Mouse (Mus musculus) hindbrain, postnatal 0 days (tissue): Measurements from ENCODE around the gene Myo3b. TPM values are rescaled to one million over a fixed set of nuclear protein-coding genes. Genes with fewer than 3 reads are reported as not detected.
A peak's percentile ranks its signal among the peaks of the same experiment; 100 is the strongest.

Experiments
- ATAC-seq: fragments of 200-750 bp; cut with Nextera tagmentation; 2 replicates; pipeline ENCODE4 v1.8.0; 2017; ENCODE audit warnings: mild to moderate bottlenecking, moderate TSS enrichment, moderate library complexity
- DNase-seq: peaks from one replicate; pipeline ENCODE4 v3.0.0-alpha.2; 2015; ENCODE audit warnings: low spot score
- H3K27ac ChIP-seq: fragments of 300-500 bp; sonication (generic); 2 replicates; pipeline ENCODE4 v1.5.1; 2014; ENCODE audit warnings: mild to moderate bottlenecking
- H3K27me3 ChIP-seq: fragments of 300-500 bp; sonication (generic); 2 replicates; pipeline ENCODE4 v1.6.1; 2014; ENCODE audit warnings: low read length, mixed read lengths; ENCODE audit not compliant: insufficient read depth
- H3K36me3 ChIP-seq: fragments of 300-500 bp; sonication (generic); 2 replicates; pipeline ENCODE4 v1.6.1; 2014; ENCODE audit warnings: low read length, mixed read lengths; ENCODE audit not compliant: insufficient read depth
- H3K4me1 ChIP-seq: fragments of 300-500 bp; sonication (generic); 2 replicates; pipeline ENCODE4 v1.6.1; 2014; ENCODE audit warnings: antibody characterized with exemption, low read length, mixed read lengths; ENCODE audit not compliant: insufficient read depth
- H3K4me2 ChIP-seq: fragments of 300-500 bp; sonication (generic); 2 replicates; pipeline ENCODE4 v1.6.1; 2014; ENCODE audit warnings: low read depth, mild to moderate bottlenecking, low read length, moderate library complexity, mixed read lengths
- H3K4me3 ChIP-seq: fragments of 300-500 bp; sonication (generic); 2 replicates; pipeline ENCODE4 v1.5.1; 2014; ENCODE audit warnings: low read length
- H3K9ac ChIP-seq: fragments of 300-500 bp; sonication (generic); replicated peaks from 2 replicates; pipeline ENCODE4 v1.6.1; 2014; ENCODE audit warnings: mild to moderate bottlenecking, low read length, moderate library complexity, mixed read lengths
- H3K9me3 ChIP-seq: fragments of 300-500 bp; sonication (generic); 2 replicates; pipeline ENCODE4 v1.6.1; 2016; ENCODE audit warnings: low read length, mixed read lengths
- CTCF ChIP-seq: IDR thresholded peaks from 2 replicates; pipeline ENCODE4 v1.5.1; 2016; ENCODE audit warnings: antibody characterized with exemption, control low read depth, low read depth
- WGBS: fragments of 180-500 bp; shearing (Covaris S2); extraction: QIAGEN DNeasy Blood & Tissue Kit; methylation state at CpG from one replicate; pipeline ENCODE4 v1.1.7; 2014; 5-methylcytosine and 5-hydroxymethylcytosine counted together
- polyA plus RNA-seq: library from polyadenylated mRNA; unstranded; fragments of >200 nt; fragmentation: Nextera tagmentation; extraction: Ambion mirVana; gene quantifications from 2 replicates; pipeline ENCODE4 v1.2.1, GENCODE M21; 2015
- total RNA-seq: library from RNA; depleted of rRNA; stranded (reverse); fragments of >200 nt; gene quantifications from 2 replicates; pipeline ENCODE4 v1.2.3, GENCODE M21; 2014

Gene Myo3b
- total and polyA plus RNA-seq, 2 experiments from 2014 or later, result 0.16 to 0.47 TPM

DNA sequence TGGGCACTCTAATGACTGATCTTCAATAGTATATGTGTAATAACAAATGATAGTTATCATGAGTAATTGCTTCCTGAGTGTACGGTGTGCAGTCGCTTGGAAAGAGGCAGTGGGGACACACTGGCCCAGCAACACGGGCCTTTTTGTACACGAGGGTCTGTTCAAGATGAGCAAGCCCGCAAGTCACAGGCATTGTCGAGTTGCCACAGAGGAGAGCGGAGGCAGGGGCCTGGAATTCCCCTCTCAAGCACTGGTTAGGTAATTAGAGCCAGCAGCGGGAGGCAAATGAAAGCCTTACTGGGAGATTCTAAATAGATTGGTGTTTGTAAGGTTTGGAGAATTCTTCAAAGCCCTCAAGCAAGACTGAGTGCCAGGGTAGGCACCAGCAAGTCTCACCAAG lies 120.6 kb downstream of the Myo3b start:
- Histone ChIP-seq H3K4me1 (no peaks in the 10 kb centered on the region), H3K4me2 (no peak overlapping the region), H3K9me3 (no peaks in the 10 kb centered on the region), H3K9ac (no peak overlapping the region), H3K27me3 (no peaks in the 10 kb centered on the region), H3K36me3 (no peaks in the 10 kb centered on the region), H3K4me3 (no peak overlapping the region), H3K27ac (no peak overlapping the region)
- 36% methylated on average over 8 of the region's 8 CpGs for WGBS
- no peak for ATAC-seq
- no peak for TF ChIP-seq CTCF
- DNase-seq, result peak; percentile 16

GRCm38 (mm10) chr2:70166231-70166630 lies 127.3 kb downstream of the Myo3b start:
- Histone ChIP-seq H3K4me3 (no peak overlapping the region), H3K9ac (no peak overlapping the region), H3K27ac (no peak overlapping the region), H3K4me2 (no peak overlapping the region), H3K36me3 (no peaks in the 10 kb centered on the region), H3K27me3 (no peaks in the 10 kb centered on the region), H3K9me3 (no peaks in the 10 kb centered on the region), H3K4me1 (peaks cover 5% of the 10 kb centered on the region; the same call in 1 of the 2 replicates)
- DNase-seq (peak; percentile 45), ATAC-seq (no peak)
- 38% methylated on average over 3 of the region's 3 CpGs for WGBS
- TF ChIP-seq CTCF, result no peak

GRCm38 (mm10) chr2:70167944-70168935 lies 129.3 kb downstream of the Myo3b start:
- DNase-seq, result peak; percentile 61
- peak; percentile 88 for ATAC-seq
- peak; percentile 23; the same call in 1 of the 2 replicates for TF ChIP-seq CTCF
- no peak overlapping the region for H3K9ac ChIP-seq
- no peaks in the 10 kb centered on the region for H3K9me3 ChIP-seq
- H3K27ac ChIP-seq, result peak overlapping the region; percentile 33
- H3K4me2 ChIP-seq, result 0 out of 2 replicates have a peak overlapping the region, but pooled peaks have one; percentile 2
- no peaks in the 10 kb centered on the region for H3K27me3 ChIP-seq
- 31% methylated on average over 17 of the region's 17 CpGs for WGBS
- H3K36me3 ChIP-seq, result no peaks in the 10 kb centered on the region
- H3K4me1 ChIP-seq, result peaks cover 5% of the 10 kb centered on the region; the same call in 1 of the 2 replicates
- H3K4me3 ChIP-seq, result no peak overlapping the region

DNA sequence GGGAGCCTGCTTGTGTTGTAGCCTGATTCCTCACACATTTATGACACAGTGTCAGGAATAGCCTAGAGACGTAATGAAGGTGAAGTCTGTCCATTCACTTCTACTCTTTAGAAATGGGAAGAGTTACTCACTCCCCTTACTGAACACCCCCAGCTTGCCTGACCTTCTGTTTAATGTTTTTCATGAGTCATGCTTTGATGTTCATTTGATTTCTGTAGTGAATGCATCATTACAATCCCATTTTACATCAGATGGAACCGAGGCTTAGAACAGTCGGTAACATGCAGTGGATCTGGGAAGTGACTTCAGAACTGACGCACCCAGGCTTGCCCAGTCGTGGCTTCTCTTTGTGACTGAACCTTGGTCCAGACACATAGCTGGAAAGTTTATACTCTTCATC lies 131.5 kb downstream of the Myo3b start:
- Histone ChIP-seq H3K27ac (no peak overlapping the region), H3K4me1 (peaks cover 5% of the 10 kb centered on the region; the same call in 1 of the 2 replicates), H3K9ac (no peak overlapping the region), H3K4me2 (no peak overlapping the region), H3K27me3 (no peaks in the 10 kb centered on the region), H3K4me3 (no peak overlapping the region), H3K36me3 (no peaks in the 10 kb centered on the region), H3K9me3 (no peaks in the 10 kb centered on the region)
- no peak for ATAC-seq
- no peak for DNase-seq
- no peak for TF ChIP-seq CTCF
- WGBS, result 90% methylated on average over 5 of the region's 5 CpGs

- H3K4me3 ChIP-seq, result no peak overlapping the region
- no peaks in the 10 kb centered on the region for H3K27me3 ChIP-seq
- peak overlapping the region; percentile 66 for H3K27ac ChIP-seq
- DNase-seq (peak; percentile 56), ATAC-seq (no peak)
- H3K36me3 ChIP-seq, result no peaks in the 10 kb centered on the region
- H3K9ac ChIP-seq, result no peak overlapping the region
- no peaks in the 10 kb centered on the region for H3K9me3 ChIP-seq
- peaks cover 12% of the 10 kb centered on the region; the same call in 1 of the 2 replicates for H3K4me1 ChIP-seq
- H3K4me2 ChIP-seq, result no peak overlapping the region
- 23% methylated on average over 6 of the region's 6 CpGs for WGBS
- TF ChIP-seq CTCF, result no peak
Measured at GRCm38 (mm10) chr2:70176823-70177708, 138.1 kb downstream of the Myo3b start.

GRCm38 (mm10) chr2:70177709-70178030 lies 138.7 kb downstream of the Myo3b start:
- H3K4me1 ChIP-seq, result peaks cover 12% of the 10 kb centered on the region; the same call in 1 of the 2 replicates
- no peak for TF ChIP-seq CTCF
- H3K27me3 ChIP-seq, result no peaks in the 10 kb centered on the region
- DNase-seq, result no peak
- peak overlapping the region; percentile 66; the same call in 1 of the 2 replicates for H3K27ac ChIP-seq
- H3K4me3 ChIP-seq, result no peak overlapping the region
- H3K36me3 ChIP-seq, result no peaks in the 10 kb centered on the region
- H3K4me2 ChIP-seq, result no peak overlapping the region
- ATAC-seq, result 0 out of 2 replicates have a peak, but pooled peaks have one; percentile 24
- WGBS, result 25% methylated on average over 5 of the region's 5 CpGs
- H3K9ac ChIP-seq, result no peak overlapping the region
- H3K9me3 ChIP-seq, result no peaks in the 10 kb centered on the region
